Mouse (Mus musculus) forebrain, postnatal 0 days (tissue): ENCODE results near the gene Adamtsl4. TPM values are rescaled to one million over a fixed set of nuclear protein-coding genes. Genes with fewer than 3 reads are reported as not detected.
"Not testable (repeated sequence)": the region's sequence is repeated elsewhere in the genome, so short reads cannot be mapped to it uniquely, and the experiment has no call there.

Experiments used
- ATAC-seq: fragments of 200-750 bp; cut with Nextera tagmentation; 2 replicates; pipeline ENCODE4 v1.8.0; 2017; ENCODE audit warnings: mild to moderate bottlenecking, moderate library complexity
- DNase-seq: peaks from one replicate; pipeline ENCODE4 v3.0.0-alpha.2; 2015
- H3K27ac ChIP-seq: fragments of 300-500 bp; sonication (generic); 2 replicates; pipeline ENCODE4 v1.5.1; 2014; ENCODE audit warnings: low read depth, mild to moderate bottlenecking, antibody characterized with exemption, low read length, moderate library complexity, mixed read lengths
- H3K27me3 ChIP-seq: fragments of 300-500 bp; sonication (generic); 2 replicates; pipeline ENCODE4 v1.6.1; 2014; ENCODE audit warnings: mild to moderate bottlenecking, low read length, mixed read lengths; ENCODE audit not compliant: insufficient read depth
- H3K36me3 ChIP-seq: fragments of 300-500 bp; sonication (generic); 2 replicates; pipeline ENCODE4 v1.6.1; 2014; ENCODE audit warnings: mild to moderate bottlenecking, moderate library complexity; ENCODE audit not compliant: insufficient read depth
- H3K4me1 ChIP-seq: fragments of 300-500 bp; sonication (generic); 2 replicates; pipeline ENCODE4 v1.6.1; 2014; ENCODE audit warnings: antibody characterized with exemption; ENCODE audit not compliant: insufficient read depth
- H3K4me2 ChIP-seq: fragments of 300-500 bp; sonication (generic); 2 replicates; pipeline ENCODE4 v1.6.1; 2014; ENCODE audit warnings: low read depth, mild to moderate bottlenecking, moderate library complexity
- H3K4me3 ChIP-seq: fragments of 300-500 bp; sonication (generic); 2 replicates; pipeline ENCODE4 v1.5.1; 2014; ENCODE audit warnings: low read depth, low read length, mixed read lengths
- H3K9ac ChIP-seq: fragments of 300-500 bp; sonication (generic); 2 replicates; pipeline ENCODE4 v1.6.1; 2014; ENCODE audit warnings: mild to moderate bottlenecking
- H3K9me3 ChIP-seq: fragments of 300-500 bp; sonication (generic); 2 replicates; pipeline ENCODE4 v1.6.1; 2016; ENCODE audit warnings: low read length
- CTCF ChIP-seq: sonication (generic); IDR thresholded peaks from 2 replicates; pipeline ENCODE4 v1.5.1; 2016; ENCODE audit warnings: antibody characterized with exemption, control low read depth, low read depth
- WGBS: fragments of 180-500 bp; shearing (Covaris S2); extraction: QIAGEN DNeasy Blood & Tissue Kit; methylation state at CpG from one replicate; pipeline ENCODE4 v1.1.7; 2014; 5-methylcytosine and 5-hydroxymethylcytosine counted together
- polyA plus RNA-seq: library from polyadenylated mRNA; unstranded; fragments of >200 nt; fragmentation: Nextera tagmentation; extraction: Ambion mirVana; gene quantifications from 2 replicates; pipeline ENCODE4 v1.2.1, GENCODE M21; 2015
- total RNA-seq: library from RNA; depleted of rRNA; stranded (reverse); fragments of >200 nt; gene quantifications from 2 replicates; pipeline ENCODE4 v1.2.3, GENCODE M21; 2014

The Adamtsl4 gene
- total and polyA plus RNA-seq, 2 experiments from 2014 or later, result 0.81 to 2.0 TPM

DNA sequence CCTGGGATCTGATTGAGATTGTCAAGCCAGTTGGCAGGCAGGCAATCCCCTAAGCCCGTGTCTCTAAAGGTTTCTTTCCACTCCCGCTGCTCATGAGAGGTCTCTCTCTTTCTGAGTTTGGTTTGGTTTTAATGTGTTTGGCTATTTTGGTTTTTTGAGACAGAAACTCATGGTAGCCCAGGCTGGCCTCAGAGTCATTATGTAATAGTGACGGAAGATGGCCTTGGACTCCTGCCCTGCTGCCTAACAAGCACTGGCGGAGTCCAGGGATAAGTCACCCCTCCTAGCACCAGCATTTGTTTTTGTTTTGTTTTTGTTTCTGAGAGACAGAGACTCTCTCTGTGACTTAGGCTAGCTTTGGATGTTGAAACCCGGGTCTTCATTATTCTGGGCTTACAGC lies 32.3 kb downstream of the Adamtsl4 start:
- WGBS, result 86% methylated on average over 5 of the region's 5 CpGs
- no peaks in the 10 kb centered on the region for H3K36me3 ChIP-seq
- no peak overlapping the region for H3K4me2 ChIP-seq
- DNase-seq (no peak), ATAC-seq (no peak)
- no peak overlapping the region for H3K4me3 ChIP-seq
- TF ChIP-seq CTCF, result no peak
- no peaks in the 10 kb centered on the region for H3K9me3 ChIP-seq
- no peak overlapping the region for H3K27ac ChIP-seq
- H3K9ac ChIP-seq, result no peak overlapping the region
- H3K4me1 ChIP-seq, result no peaks in the 10 kb centered on the region
- no peaks in the 10 kb centered on the region for H3K27me3 ChIP-seq

DNA sequence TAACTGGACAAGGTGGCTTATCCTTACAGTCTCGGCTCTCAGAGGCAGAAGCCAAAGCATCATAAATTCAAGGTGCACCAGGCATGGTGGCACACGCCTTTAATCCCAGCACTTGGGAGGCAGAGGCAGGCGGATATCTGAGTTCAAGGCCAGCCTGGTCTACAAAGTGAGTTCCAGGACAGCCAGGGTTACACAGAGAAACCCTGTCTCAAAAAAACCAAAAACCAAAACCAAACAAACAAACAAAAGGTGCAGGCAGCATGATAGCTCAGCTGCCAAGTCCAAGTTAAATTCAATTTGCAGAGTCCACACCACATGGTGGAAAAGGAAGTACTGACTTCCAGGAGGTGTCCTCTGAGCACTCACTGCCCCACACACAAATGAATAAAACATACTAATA lies 33.3 kb downstream of the Adamtsl4 start:
- H3K27ac ChIP-seq, H3K9ac ChIP-seq, H3K4me1 ChIP-seq, H3K4me3 ChIP-seq, H3K9me3 ChIP-seq, DNase-seq, H3K36me3 ChIP-seq, ATAC-seq, H3K27me3 ChIP-seq, H3K4me2 ChIP-seq: not testable (repeated sequence)
- WGBS, result 94% methylated on average over 3 of the region's 3 CpGs

DNA sequence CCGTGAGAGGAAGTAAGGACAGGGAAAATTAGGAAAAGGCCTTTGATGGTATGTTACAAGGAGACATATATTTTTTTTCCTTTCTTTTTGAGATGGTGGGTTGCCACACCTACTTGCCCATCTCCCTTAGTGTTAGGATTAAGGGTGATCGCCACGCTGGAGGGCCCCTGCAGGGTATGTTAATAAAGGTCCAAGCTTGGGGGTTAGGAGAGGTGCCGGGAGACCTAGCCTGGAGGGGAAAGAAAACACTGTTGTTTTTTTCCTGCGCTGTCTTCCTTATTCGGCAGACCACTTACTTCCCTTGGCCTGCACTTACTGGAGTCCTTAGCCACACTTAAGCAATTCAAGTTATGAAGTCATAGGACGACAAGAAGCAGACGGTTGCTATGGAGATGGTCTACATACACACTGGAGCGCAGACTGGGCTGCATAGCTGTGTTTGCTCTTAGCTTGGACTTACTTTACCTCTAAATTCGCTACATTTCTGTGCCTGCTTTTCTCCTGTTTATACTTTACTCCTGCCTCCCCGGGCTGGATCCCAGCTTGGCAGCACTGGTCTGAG lies 34.2 kb downstream of the Adamtsl4 start:
- no peak for TF ChIP-seq CTCF
- ATAC-seq (peak; percentile 18; the same call in 1 of the 2 replicates), DNase-seq (peak; percentile 50)
- Histone ChIP-seq H3K4me1 (no peaks in the 10 kb centered on the region), H3K9me3 (no peaks in the 10 kb centered on the region), H3K4me3 (no peak overlapping the region), H3K27ac (no peak overlapping the region), H3K36me3 (no peaks in the 10 kb centered on the region), H3K4me2 (no peak overlapping the region), H3K27me3 (no peaks in the 10 kb centered on the region), H3K9ac (no peak overlapping the region)
- WGBS, result 14% methylated on average over 11 of the region's 11 CpGs

DNA sequence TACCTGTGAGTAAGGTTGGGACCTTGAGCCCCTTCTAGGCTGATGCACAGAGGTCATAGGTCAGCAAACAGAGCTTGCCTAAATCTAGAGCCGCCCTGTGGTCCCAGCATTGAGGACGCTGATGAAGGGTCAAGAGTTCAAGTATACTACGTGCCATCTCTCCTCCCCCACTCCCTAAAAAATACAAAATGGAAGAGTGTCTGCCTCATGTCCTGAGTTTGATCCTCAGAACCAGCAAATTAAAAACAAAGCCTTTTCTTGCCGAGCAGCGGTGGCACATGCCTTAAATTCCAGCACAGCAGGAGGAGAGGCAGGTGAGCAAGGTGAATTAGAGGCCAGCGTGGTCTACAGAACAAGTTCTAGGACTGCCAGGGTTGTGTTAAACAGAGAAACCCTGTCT lies 34.8 kb downstream of the Adamtsl4 start:
- no peak overlapping the region for H3K4me2 ChIP-seq
- ATAC-seq (no peak), DNase-seq (no peak)
- WGBS, result 24% methylated on average over 6 of the region's 6 CpGs
- H3K9me3 ChIP-seq, result no peaks in the 10 kb centered on the region
- H3K9ac ChIP-seq, result no peak overlapping the region
- H3K4me1 ChIP-seq, result no peaks in the 10 kb centered on the region
- H3K27me3 ChIP-seq, result no peaks in the 10 kb centered on the region
- no peak overlapping the region for H3K4me3 ChIP-seq
- H3K36me3 ChIP-seq, result no peaks in the 10 kb centered on the region
- no peak for TF ChIP-seq CTCF
- H3K27ac ChIP-seq, result no peak overlapping the region

DNA sequence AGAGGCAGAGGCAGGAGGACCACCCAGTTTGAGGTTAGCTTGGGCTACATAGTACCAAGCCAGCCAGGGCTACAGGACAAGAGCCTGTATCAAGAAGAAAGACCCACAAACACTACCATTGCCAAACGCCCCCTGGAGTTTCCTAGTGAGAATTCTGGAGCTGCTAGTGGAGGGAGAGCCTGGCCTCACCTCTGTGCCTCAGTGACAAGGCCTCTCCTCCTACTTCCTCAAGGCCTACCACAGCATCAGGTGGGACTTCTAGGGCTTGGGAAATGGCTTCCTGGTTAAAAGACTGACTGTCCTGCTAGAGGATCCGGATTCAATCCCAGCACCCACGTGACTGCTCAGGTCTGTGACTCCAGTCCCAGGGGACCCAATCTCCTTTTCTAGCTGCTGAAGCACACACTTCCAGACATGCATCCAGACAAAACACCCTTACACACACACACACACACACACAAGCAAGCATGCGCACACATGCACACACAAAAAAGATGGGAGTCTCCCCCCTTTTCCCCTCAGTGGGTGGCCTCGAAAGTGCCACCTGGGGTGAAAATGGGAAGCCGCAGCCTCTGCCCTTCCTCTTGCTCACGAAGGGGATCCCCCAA lies 35.4 kb downstream of the Adamtsl4 start:
- ATAC-seq (no peak), DNase-seq (no peak)
- WGBS, result 59% methylated on average over 7 of the region's 7 CpGs
- TF ChIP-seq CTCF, result no peak
- Histone ChIP-seq H3K27me3 (no peaks in the 10 kb centered on the region), H3K4me3 (no peak overlapping the region), H3K9ac (no peak overlapping the region), H3K27ac (no peak overlapping the region), H3K9me3 (no peaks in the 10 kb centered on the region), H3K36me3 (no peaks in the 10 kb centered on the region), H3K4me2 (no peak overlapping the region), H3K4me1 (no peaks in the 10 kb centered on the region)

DNA sequence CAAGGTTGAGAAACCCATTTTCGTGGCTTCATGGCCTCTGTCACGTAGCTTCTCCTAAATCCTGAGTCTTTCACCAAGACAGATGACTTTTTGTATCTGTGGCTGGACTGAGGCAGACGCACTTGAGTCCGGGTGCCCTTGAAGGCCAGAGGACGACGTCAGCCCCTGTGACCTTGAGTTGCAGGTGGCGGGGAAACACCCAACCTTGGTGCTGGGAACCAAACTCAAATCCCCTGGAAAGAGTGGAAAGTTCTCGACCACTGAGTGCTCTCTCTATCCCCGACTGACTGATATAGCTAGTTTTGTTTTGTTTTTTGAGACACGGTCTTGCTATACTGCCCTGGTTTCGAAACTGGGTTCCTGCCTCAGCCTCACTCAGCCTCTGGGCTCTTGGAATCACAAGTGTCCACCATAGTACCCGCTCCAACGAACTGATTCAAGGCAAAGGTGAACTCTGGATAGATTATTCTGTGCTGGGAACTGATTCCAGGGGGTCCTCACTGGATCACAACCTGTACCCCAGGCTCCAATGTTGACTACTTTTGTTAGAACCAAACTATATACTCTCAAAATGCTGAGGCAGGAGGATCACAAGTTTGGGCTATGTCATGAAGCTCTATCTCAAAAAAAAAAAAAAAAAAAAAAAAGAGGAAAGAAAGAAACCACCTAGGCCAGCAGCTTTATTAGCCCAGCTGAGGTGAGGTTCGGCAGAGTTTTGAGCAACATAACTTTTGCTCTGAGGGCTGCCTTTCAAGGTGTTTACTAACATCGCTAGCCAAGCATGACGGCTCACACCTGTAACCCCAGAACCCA lies 36.1 kb downstream of the Adamtsl4 start:
- no peak overlapping the region for H3K4me2 ChIP-seq
- no peak overlapping the region for H3K27ac ChIP-seq
- ATAC-seq (no peak), DNase-seq (no peak)
- no peak overlapping the region for H3K4me3 ChIP-seq
- no peaks in the 10 kb centered on the region for H3K27me3 ChIP-seq
- no peaks in the 10 kb centered on the region for H3K9me3 ChIP-seq
- TF ChIP-seq CTCF, result no peak
- no peaks in the 10 kb centered on the region for H3K4me1 ChIP-seq
- no peaks in the 10 kb centered on the region for H3K36me3 ChIP-seq
- H3K9ac ChIP-seq, result no peak overlapping the region
- WGBS, result 86% methylated on average over 16 of the region's 16 CpGs

DNA sequence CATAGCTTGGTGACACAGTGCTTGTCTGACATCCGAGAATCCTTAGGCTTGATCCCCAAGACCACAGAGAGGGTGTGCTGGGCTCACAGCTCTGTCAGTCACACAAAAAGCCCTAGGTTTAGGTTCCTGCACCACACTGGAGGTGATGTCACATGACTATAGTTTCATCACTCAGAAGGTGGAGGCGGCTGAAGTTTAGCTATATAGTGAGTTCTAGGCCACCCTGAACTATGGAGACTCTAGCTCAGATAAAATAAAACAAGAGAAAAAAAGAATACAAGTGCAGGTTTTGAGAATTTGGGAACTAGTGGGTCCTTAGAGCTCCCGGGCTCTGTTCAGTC lies 36.7 kb downstream of the Adamtsl4 start:
- Histone ChIP-seq H3K4me3 (no peak overlapping the region), H3K4me1 (no peaks in the 10 kb centered on the region), H3K27me3 (no peaks in the 10 kb centered on the region), H3K4me2 (no peak overlapping the region), H3K9ac (no peak overlapping the region), H3K36me3 (no peaks in the 10 kb centered on the region), H3K27ac (no peak overlapping the region), H3K9me3 (no peaks in the 10 kb centered on the region)
- ATAC-seq, result no peak
- 94% methylated on average over 3 of the region's 3 CpGs for WGBS
- TF ChIP-seq CTCF, result no peak
- no peak for DNase-seq
